Mouse (Mus musculus) left cerebral cortex, postnatal 36 days (tissue): ENCODE data around the gene Kcnma1. TPM values are rescaled to one million over a fixed set of nuclear protein-coding genes. Genes with fewer than 3 reads are reported as not detected.

Experiments used
- DNase-seq, 2 experiments: peaks; one replicate each; pipeline ENCODE4 v3.0.0; 2021 to 2022; ENCODE audit warnings: low spot score in 2 of 2, mixed read lengths in 1 of 2
- intact Hi-C: fragments of 180-260 bp; cut with DNase I; formaldehyde crosslinking; loops from one replicate; pipeline ENCODE4 v1.15.1; 2025
- total RNA-seq, 2 experiments: library from RNA; stranded (reverse); gene quantifications; 2 replicates each; pipeline ENCODE4 v1.2.3; 2021

Kcnma1 gene
- total RNA-seq, 2 experiments from 2014 or later = 177 to 194 TPM

- DNase-seq = no peak
- intact Hi-C loops = no loop called here
Measured at GRCm38 (mm10) chr14:23429043-23429442, 585.2 kb downstream of the Kcnma1 start.

- intact Hi-C loops = no loop called here
Measured at GRCm38 (mm10) chr14:23422481-23423040, 591.7 kb downstream of the Kcnma1 start.

GRCm38 (mm10) chr14:23418955-23419354 lies 595.3 kb downstream of the Kcnma1 start:
- DNase-seq = no peak
- intact Hi-C loops = no loop called here

More at GRCm38 (mm10) chr14:23422481-23423040, 591.7 kb downstream of the Kcnma1 start:
- no peak for DNase-seq

GRCm38 (mm10) chr14:23407051-23407450 lies 607.2 kb downstream of the Kcnma1 start:
- DNase-seq = no peak
- intact Hi-C loops = loop anchor here (10.0 kb wide), 1 partner anchor 1422 kb away; the partner anchor contains the start of gene Zfp503

- DNase-seq = peak in 1 of 2 experiments; percentile 27
- intact Hi-C loops = loop anchor here (10.0 kb wide), 1 partner anchor 1416 kb away; the partner anchor contains the start of gene Zfp503
Measured at GRCm38 (mm10) chr14:23400777-23401469, 613.4 kb downstream of the Kcnma1 start.

GRCm38 (mm10) chr14:23397642-23398041 lies 616.6 kb downstream of the Kcnma1 start:
- intact Hi-C loops = no loop called here
- no peak for DNase-seq

GRCm38 (mm10) chr14:23391566-23391965 lies 622.7 kb downstream of the Kcnma1 start:
- intact Hi-C loops = no loop called here
- no peak for DNase-seq

- intact Hi-C loops = no loop called here
- no peak for DNase-seq
Measured at GRCm38 (mm10) chr14:23390768-23391167, 623.5 kb downstream of the Kcnma1 start.

- intact Hi-C loops = no loop called here
- no peak for DNase-seq
Measured at GRCm38 (mm10) chr14:23390161-23390560, 624.1 kb downstream of the Kcnma1 start.

GRCm38 (mm10) chr14:23386786-23387185 lies 627.5 kb downstream of the Kcnma1 start:
- no peak for DNase-seq
- intact Hi-C loops = no loop called here

GRCm38 (mm10) chr14:23385776-23386608 lies 628.3 kb downstream of the Kcnma1 start:
- DNase-seq = no peak
- intact Hi-C loops = no loop called here

GRCm38 (mm10) chr14:23378351-23379087 lies 635.8 kb downstream of the Kcnma1 start:
- intact Hi-C loops = no loop called here
- DNase-seq = no peak

- intact Hi-C loops = no loop called here
Measured at GRCm38 (mm10) chr14:23372021-23372420, 642.3 kb downstream of the Kcnma1 start.

GRCm38 (mm10) chr14:23360491-23360995 lies 653.7 kb downstream of the Kcnma1 start:
- DNase-seq = no peak
- intact Hi-C loops = no loop called here

More at GRCm38 (mm10) chr14:23372021-23372420, 642.3 kb downstream of the Kcnma1 start:
- no peak for DNase-seq

GRCm38 (mm10) chr14:23358776-23359175 lies 655.5 kb downstream of the Kcnma1 start:
- DNase-seq = no peak
- intact Hi-C loops = no loop called here

- DNase-seq = no peak
- intact Hi-C loops = no loop called here
Measured at GRCm38 (mm10) chr14:23357529-23358278, 656.6 kb downstream of the Kcnma1 start.

- intact Hi-C loops = no loop called here
- no peak for DNase-seq
Measured at GRCm38 (mm10) chr14:23326786-23327185, 687.5 kb downstream of the Kcnma1 start.

GRCm38 (mm10) chr14:23305288-23305687 lies 709.0 kb downstream of the Kcnma1 start:
- intact Hi-C loops = no loop called here
- DNase-seq = no peak

GRCm38 (mm10) chr14:23300443-23300842 lies 713.8 kb downstream of the Kcnma1 start:
- intact Hi-C loops = no loop called here
- DNase-seq = no peak
